Mouse (Mus musculus): ENCODE results near the gene Cnn2.
A peak's percentile ranks its signal among the peaks of the same experiment; 100 is the strongest.

Cnn2 gene

DNA sequence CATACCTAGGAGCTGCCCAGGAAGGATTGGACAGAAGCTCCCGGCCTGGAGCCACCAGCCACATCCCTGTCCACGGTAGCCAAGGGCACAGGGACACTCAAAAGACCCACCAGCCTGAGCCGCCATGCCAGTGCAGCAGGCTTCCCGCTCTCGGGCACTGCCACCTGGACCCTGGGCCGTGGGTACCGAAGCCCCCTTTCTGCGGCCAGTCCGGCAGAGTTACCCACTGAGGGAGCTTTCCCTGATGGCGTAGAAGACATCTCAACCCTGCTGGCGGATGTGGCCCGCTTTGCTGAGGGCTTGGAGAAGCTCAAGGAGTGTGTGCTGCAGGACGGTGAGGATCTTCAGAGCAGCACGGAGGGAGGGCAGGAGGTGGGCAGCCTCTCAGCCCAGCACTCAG lies 29.4 kb downstream of the Cnn2 start:
- no peak for DNase-seq (ENCODE audit: extremely low spot score, low spot score)

DNA sequence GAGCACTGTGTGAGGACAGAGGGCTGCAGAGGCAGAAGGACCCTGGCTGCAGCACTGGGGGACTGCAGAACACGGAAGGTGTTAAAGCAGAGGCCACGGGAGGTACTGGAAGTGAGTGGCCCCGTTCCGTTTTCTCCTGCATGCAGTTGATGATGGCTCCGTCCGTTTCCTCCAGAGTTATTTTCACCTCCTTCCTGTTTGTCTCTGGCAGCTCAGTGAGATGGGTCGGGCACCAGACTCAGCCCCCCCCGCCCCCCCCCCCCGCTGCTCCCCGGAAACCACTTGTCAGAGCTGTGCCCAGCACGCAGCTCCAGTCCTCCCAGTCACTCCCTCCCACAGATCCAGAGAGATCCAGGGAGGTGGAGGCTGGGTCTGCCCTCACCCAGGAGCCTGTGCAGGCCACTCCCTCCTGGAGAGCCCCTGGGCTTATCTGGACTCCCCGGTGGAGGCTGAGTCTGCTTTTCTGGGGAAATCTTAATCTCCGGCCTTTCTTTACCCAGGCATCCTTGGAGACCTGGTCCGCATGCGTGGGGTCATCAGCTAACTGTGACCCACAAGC lies 30.4 kb downstream of the Cnn2 start:
- DNase-seq (ENCODE audit: extremely low spot score, low spot score) = peak; percentile 53

DNA sequence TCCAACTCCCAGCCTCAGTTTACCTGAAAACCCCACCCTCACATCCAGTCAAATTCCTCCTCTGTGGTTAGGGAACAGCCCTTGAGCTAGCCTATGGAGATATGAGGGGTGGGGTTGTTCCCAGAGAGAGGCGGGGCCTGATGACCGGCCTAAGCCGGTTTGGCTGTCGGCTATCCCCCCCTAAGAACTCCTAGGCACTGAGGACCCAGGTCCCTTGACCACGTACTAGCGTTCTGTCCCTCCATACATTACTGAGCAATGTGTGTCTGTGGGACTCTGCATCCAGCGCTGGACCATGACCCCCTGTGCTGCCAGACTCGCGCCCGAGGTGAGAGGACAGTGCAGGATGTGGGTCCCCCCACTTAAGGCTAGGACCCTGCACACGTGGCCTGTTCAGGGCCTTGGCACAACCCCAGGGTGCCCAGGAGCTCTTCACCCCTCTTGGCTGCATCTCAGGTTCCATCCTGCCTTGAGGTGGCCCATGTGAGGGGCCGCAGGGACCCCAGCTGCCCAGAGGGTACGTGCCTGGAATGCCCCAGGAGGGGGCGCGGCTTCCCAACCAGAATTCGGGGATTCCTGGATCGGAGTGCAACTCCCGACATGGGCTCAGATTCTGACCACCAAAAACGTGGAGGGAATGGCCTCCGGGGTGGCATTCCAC lies 31.2 kb downstream of the Cnn2 start:
- peak; percentile 62 for DNase-seq (ENCODE audit: extremely low spot score, low spot score)

DNA sequence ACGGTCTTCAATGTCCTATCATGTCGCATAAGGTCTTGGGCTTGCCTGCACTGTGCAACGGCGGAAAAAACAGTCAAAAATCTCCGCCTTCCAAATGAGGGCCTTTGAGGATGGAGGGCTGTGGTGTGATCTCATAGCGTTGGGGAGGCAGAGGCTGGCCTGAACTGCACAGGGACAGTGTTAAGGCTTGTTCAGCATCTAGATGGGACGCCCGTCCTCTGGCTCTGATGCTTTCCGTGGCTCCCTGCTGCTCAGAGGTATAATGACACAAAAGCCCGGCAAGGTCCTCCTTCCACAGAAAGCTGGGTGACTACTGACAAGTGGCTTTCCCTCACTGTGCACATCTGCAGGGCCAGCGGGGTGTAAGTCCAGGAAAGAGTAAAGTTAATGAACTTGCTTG lies 31.8 kb downstream of the Cnn2 start:
- no peak for DNase-seq (ENCODE audit: extremely low spot score, low spot score)

DNA sequence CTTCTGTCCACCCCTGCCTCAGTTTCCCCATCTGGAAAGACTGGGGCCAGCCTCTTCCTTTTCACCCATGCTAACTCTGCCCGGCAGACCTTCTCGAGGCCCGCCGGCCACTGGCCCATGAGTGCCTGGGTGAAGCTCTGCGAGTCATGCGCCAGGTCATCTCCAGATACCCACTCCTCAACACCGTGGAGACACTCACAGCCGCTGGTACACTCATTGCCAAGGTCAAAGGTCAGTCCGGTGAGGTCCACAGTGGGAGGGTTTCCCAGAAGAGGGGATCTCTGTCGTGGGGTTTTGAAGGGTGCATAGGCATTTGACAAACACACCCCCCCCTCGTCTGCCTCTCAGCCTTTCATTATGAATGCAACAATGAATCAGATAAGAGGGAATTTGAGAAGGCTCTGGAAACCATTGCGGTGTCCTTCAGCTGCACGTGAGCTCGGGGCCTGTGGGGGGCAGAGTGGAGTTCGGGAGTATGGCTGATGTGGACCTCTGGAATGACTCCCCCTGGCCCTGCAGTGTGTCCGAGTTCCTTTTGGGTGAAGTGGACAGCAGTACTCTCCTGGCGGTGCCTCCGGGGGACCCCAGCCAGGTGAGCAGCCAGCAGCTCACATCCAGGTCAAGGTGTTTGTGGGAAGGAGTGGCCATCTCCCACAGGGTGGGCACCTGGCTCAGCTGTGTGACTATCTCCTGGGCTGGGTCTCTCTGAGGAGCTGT lies 32.4 kb downstream of the Cnn2 start:
- no peak for DNase-seq (ENCODE audit: extremely low spot score, low spot score)

DNA sequence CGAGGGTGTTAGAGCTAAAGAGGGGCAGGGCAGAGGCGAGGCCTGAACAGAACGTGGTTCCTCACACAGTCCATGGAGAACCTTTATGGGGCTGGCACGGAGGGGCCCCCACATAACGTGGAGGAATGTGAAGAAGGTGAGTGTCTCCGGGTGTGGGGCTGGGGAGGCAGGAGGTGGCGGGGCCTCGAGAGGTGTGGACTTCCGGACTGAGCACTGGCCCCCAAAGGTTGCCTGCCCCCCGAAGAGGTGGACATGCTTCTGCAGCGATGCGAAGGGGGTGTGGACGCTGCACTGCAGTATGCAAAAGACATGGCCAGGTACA lies 32.9 kb downstream of the Cnn2 start:
- no peak for DNase-seq (ENCODE audit: extremely low spot score, low spot score)

DNA sequence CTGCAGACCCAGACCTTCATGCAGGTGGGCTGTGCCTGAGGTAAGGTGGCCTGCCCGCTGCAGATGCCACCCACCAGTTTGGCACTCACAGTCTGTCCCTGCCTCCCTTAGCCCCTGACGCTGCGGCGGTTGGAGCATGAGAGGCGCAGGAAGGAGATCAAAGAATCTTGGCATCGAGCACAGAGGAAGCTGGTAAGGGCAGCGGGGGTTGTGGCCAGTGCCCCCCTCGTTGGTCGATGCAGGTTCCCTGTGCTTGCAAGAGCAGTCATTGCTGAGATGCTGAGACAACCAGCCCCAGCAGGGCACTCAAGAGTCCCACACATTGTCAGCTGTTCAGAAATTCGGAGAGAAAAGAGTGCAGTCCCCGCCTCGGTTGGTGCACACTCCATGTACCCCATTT lies 33.8 kb downstream of the Cnn2 start:
- DNase-seq (ENCODE audit: extremely low spot score, low spot score) = no peak

DNA sequence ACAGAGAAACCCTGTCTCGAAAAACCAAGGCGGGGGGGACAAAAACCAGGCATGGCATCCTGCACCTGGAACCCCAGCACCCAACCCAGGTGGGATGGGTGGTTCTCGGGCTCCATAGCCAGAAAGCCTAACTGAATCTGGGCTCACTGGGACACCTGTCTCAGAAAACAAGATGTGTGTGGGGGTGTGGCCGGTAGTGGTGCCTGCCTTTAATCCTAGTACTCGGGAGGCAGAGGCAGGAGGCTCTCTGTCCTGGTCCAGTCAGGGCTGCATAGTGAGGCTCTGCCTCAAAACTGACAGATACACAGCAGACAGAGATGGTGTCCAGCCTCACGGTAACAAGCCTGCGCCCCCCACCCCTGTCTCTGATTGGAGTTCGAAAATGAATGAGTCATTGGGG lies 34.4 kb downstream of the Cnn2 start:
- DNase-seq (ENCODE audit: extremely low spot score, low spot score) = no peak

DNA sequence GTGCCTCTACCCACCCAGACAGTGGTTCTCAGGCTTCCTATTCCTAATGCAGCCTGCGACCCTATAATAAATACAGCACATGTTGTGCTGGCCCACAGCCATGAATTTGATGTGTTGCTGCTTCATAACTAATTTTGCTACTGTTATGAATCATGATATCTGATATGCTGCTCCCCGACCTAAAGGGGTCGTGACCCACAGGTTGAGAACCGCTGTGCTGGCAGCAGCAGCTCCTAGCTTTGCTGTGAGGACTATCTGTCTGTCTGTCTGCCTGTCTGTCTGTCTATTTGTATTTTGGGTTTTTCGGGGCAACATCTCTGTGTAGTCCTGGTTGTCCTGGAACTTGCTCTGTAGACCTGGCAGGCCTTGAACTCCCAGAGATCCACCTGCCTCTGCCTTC lies 35.4 kb downstream of the Cnn2 start:
- no peak for DNase-seq (ENCODE audit: extremely low spot score, low spot score)

DNA sequence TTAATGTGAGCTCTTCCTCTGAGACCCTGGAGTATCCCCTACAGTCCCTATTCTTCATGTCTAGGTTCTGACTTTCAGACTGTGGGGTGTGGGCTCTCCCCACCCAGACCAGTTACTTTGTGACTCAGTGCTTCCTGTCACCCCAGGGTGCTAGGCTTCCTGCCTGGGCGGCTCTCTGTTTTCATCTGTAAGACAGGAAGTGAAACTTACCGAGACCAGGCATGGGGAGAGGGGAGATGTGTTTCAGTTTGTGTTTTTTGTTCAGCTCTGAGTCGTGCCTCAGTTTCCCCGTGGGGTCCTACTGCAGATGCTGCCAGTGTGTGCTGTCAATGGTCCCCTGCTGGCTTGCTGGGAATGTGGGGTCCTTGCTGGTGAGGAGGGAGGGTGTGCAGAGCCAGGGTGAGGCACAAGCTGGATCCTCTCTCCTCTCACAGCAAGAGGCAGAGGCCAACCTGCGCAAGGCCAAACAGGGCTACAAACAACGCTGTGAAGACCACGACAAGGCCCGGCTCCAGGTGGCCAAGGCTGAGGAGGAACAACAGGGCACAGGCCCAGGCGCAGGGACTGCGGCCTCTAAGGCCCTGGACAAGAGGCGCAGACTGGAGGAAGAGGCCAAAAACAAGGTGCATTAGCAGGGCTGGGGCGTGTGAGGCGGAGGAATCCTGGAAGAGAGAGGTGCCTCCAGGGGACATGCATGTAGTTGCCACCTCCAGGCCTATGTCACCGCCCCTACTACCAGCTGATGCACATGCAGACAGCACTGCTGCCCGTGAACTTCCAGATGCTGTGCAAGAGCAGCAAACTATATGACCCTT lies 36.1 kb downstream of the Cnn2 start:
- no peak for DNase-seq (ENCODE audit: extremely low spot score, low spot score)

DNA sequence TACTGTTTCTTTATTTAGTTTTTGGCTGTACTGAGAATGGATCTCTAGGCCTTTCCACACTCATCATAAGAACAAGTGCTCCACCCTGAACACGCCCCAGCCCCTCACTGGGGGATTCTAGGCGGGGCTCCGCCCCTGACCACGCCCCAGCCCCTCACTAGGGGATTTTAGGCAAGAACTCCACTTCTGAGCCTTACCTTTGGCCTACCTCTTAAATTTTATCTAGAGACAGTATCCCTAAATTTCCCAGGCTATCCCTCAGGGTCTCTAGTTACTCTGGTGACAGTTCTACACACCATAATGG lies 36.6 kb downstream of the Cnn2 start:
- no peak for DNase-seq (ENCODE audit: extremely low spot score, low spot score)

DNA sequence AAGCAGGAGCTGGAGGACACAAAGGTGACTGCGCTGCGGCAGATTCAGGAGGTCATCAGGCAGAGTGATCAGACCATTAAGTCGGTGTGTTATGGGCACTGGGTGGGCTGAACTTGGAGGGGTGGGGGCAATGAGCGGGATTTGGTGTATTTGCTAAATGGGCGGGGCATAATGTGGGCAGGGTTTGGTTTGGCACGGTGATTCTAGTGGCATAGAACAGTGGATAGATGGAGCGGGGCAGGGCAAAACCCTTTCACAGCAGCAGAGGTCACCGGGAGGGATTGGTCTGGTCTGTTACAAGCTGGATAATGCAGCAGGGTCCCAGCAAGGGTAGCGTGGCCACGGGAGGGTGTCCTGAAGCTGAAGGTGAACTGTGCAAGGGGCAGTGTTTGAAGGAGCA lies 37.1 kb downstream of the Cnn2 start:
- no peak for DNase-seq (ENCODE audit: extremely low spot score, low spot score)

DNA sequence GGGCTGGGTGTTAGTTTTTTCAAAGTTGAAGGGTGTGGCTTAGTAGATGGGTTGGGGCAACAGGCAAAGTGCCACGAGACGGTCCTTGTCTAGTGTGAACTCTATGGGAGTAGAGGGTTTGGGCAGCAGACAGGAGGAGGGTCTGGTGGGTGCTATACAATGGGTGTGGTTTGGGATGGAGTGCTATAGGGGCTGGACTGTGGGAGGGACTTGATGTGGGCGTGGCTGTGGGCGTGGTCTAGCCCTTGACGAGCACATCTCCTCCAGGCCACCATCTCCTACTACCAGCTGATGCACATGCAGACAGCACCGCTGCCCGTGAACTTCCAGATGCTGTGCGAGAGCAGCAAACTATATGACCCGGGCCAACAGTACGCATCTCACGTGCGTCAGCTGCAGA lies 37.5 kb downstream of the Cnn2 start:
- DNase-seq (ENCODE audit: extremely low spot score, low spot score) = no peak

DNA sequence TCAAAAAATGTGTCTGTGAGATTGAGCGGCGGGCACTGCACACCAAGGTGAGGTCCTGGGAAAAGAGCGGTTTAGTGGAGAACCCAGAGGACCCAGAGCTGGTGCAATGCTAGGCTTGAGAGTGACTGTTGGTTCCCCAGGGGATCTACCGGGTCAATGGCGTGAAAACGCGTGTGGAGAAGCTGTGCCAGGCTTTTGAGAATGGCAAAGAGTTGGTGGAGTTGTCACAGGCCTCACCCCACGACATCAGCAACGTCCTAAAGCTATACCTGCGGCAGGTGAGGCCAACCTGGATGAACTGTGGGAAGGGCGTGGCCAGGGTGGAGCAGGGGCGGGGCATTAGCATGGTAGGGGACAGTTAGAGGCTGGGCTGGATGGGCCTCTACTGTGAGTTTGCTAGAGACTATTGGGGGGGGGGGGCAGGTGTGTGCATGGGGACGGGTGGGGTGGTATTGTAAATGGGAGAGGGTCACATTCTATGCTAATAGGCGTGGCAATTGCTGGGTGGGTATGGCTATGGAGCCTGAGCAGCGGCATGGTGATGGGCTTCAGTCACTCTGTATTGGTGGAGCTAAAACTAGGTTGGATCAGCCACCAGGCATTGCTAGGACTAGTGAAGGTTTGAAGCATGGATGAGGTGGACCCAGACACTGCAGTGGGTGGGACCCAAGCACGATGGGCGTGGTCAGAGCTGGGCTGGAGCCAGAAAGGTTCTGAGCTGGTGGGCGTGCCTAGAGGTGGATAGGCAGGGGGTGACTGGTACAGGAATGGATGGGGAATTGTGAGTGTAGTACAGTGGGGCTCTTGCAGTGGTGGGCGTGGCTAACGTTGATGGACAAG lies 39.5 kb downstream of the Cnn2 start:
- DNase-seq (ENCODE audit: extremely low spot score, low spot score) = no peak

DNA sequence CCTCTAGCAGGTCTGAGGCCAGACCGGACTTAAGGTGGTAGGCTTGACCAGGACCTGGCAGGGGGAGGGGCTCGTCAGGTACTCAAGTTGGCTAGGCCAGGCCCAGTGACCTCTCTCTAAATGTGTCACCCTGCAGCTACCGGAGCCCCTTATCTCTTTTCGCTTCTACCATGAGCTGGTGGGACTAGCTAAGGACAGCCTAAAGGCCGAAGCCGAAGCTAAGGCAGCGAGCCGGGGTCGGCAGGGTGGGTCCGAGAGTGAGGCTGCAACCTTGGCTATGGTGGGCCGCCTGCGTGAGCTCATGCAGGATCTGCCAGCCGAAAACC lies 40.1 kb downstream of the Cnn2 start:
- DNase-seq (ENCODE audit: extremely low spot score, low spot score) = no peak

DNA sequence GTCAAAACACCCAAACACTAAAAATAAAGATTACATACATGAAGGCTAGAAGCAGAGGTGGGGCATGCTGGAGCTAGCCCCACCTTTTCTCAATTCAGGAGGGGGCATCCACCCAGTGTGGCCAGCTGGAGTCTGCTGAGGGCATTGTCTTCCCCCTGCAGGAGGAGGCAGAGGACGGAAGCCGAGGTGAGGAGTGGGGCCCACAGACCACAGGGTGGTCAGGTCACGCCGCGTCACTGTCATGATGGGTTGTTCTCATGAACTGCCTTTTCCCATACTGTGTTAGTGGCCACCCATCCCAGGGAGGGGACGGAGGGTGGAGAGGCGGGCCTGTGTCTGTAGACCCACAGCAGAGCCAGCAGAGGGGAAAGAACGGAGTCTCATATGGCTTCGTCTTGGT lies 41.8 kb downstream of the Cnn2 start:
- no peak for DNase-seq (ENCODE audit: extremely low spot score, low spot score)

DNA sequence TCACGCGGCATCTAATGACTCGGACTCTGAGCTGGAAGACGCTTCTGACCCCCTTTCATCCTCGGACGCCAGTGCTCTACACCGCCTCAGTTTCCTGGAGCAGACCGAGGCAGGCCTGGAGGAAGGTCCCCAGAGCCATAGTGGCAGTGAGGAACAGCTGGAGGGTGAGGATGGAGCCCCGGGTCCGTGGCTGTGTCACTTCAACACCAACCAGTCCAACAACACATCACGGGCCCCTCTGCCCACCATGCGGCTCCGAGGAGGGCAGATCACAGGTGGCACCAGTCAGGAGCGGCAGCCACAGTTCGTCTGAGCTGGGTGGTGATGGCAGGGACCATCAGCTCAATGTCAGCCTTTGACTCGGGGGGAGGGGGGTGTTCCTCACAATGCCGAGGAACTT lies 42.4 kb downstream of the Cnn2 start:
- DNase-seq (ENCODE audit: extremely low spot score, low spot score) = no peak

DNA sequence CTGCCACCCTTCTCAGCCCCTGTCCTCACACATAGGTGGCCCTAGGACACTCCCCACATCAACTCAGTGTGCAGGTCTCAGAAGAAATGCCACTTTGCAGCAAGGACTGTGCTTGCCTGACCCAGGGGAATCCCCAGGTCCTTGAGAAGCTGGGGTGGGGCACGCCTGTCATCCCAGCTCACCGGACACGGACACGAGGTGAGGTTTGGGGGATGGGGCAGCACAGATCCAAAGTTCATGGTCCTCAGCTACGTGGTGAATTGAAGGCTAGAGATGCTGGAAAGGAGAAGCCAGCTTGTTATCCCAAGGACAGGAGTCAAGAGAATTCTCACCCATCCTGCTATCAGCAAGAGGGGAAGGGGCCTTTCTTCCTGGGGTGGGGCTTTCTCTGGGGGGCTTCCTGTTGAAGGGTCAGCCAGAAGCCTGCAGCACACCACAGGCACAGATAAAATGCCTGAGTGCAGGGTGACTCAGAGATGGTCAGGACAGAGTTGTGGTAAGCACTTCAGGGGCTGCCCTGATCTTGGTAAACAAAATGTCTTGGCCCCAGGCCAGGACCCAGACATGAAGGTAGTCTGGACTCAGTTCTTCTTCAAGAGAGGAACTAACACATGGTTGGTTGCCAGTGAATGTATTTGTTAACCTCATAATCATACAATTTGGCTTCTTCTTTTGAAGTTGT lies 44.6 kb downstream of the Cnn2 start:
- no peak for DNase-seq (ENCODE audit: extremely low spot score, low spot score)

DNA sequence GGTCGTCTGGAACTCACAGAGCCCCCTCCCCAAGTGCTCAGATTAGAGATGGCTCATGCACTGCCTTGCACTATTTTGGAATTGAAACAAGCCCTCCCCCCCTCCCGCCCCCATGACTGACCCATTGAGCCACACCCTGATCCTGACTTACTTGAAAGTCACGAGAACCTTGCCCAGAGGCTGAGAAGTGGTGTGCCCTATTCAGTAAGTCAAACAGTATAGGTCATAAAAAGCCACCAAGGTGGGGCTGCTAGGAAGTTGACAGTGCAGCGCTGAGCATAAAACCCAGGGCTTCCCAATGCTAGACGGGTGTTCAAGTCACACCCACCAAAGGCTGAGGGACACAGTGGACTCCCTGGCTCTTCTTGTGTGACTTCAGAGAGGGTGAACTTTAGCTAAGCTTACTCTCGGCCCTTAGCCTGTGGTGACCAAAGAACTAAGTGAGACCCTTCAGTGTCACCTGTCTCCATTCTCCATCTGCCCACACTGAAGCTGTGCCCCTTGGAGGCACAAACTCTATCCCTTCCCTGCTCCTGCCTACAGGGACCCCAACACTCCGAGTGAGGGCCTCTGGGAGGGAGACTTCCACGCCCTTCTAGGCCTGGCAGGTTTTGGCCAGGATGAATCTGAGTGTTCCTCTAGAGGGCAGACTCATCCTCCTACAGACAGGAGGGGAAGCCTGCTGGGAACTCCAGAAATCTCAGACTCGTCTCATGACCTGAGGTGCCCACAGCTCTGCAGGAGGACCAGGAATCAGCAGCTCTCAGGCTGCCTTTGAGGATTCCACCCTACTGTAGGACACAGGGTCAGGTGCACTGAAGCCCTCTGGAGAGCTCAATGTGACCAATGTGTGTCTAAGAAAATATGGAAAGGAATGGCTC lies 45.4 kb downstream of the Cnn2 start:
- no peak for DNase-seq (ENCODE audit: extremely low spot score, low spot score)

DNA sequence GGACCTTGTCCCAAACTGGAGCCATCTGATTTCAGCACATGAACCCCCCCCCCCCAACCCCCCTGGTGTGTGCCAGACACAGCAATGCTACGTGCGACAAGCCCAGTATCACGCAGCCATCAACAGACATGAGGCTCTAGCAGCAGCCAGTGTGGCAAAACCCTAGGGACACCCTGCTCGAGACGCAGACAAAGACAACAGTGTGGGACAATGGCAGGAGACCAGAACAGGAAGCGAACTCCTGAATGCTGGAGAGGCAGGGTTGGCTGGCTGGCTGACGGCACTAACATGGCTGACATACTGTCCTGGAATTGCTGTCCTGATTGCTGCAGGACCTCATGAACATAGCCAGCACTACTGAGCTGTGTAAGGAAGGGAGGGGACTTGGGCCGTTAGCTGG lies 46.8 kb downstream of the Cnn2 start:
- DNase-seq (ENCODE audit: extremely low spot score, low spot score) = no peak

Measured in neural tube, embryonic 10.5 days (tissue).